Mouse (Mus musculus) heart, postnatal 0 days (tissue): Measurements from ENCODE around the gene Chchd3.

Experiments
- CTCF ChIP-seq: IDR thresholded peaks from 2 replicates; pipeline ENCODE4 v1.5.1; 2016; ENCODE audit warnings: antibody characterized with exemption, control low read depth, low read depth
- EP300 ChIP-seq: IDR thresholded peaks from 2 replicates; pipeline ENCODE4 v1.6.1; 2016; ENCODE audit warnings: antibody characterized with exemption, low read depth

GRCm38 (mm10) chr6:32940299-32940698 is 119.8 kb downstream of the Chchd3 start:
- TF ChIP-seq CTCF (no peak), EP300 (no peak)
